Mouse (Mus musculus) cortical plate, adult 2 months (tissue): ENCODE measurements around the gene Cdk2ap1.

ENCODE experiments used
- CTCF ChIP-seq: fragments of 200-500 bp; IDR thresholded peaks from 2 replicates; pipeline ENCODE4 v1.5.1; 2011; ENCODE audit warnings: mild to moderate bottlenecking, control low read depth, low read length; ENCODE audit not compliant: insufficient read depth; ENCODE audit errors: extremely low read depth
- POLR2A ChIP-seq: fragments of 200-500 bp; IDR thresholded peaks from 2 replicates; pipeline ENCODE4 v1.6.1; 2011; ENCODE audit warnings: mild to moderate bottlenecking, low read length, control low read depth; ENCODE audit not compliant: insufficient read depth; ENCODE audit errors: extremely low read depth

DNA sequence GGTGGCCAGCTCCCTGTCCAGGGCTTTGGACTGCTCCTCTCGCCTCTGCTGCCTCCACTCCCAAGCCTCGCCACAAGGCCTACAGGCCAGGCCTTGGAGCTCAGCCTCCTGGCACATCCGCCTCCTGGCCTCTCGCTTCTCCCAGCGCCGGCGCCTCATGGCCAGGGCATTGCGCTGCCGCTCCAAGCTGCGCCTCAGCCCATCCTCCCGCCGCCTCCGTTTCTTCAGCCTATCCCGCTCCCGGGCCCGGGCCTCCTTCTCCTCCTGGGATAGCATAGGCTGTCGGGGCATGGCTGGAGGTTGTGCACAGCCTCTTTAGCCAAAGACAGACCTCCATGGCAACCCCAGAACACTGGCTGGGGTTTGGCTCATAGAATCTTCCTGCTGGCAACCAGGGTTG, 13.7 kb downstream of the Cdk2ap1 start:
- TF ChIP-seq POLR2A (no peak), CTCF (no peak)
